Mouse (Mus musculus): ENCODE measurements around the gene Vmn1r103. TPM values are rescaled to one million over a fixed set of nuclear protein-coding genes. Genes with fewer than 3 reads are reported as not detected.
"Not testable (repeated sequence)": the region's sequence is repeated elsewhere in the genome, so short reads cannot be mapped to it uniquely, and the experiment has no call there.

The Vmn1r103 gene
- polyA plus RNA-seq (2015; fragmentation: Nextera tagmentation; extraction: Ambion mirVana), result not detected in 2 replicates

DNA sequence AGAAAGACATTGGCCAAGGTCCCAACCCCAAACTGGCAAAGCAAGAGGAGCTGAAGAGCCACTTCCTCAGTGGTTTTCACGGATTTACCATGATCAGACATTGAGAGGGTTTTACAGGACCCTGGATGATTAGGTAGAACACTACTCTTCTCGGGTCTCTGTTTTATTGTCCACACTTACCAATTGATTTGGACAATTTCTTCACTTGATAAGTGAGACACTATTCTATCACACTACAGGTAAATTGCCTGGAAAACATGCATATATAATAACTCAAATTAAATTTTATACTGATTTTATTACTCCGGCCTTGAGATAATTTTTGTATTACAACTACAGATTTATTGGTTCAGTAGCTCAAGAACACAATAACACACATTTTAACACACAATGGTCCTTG is at the start of gene Vmn1r103:
Vmn1r103 (minus strand) TSS at position 101 of the 400 bp plus-strand sequence.
- H3K27me3 ChIP-seq; H3K36me3 ChIP-seq; H3K9me3 ChIP-seq; H3K27ac ChIP-seq; H3K4me3 ChIP-seq; H3K9ac ChIP-seq; H3K4me1 ChIP-seq; H3K4me2 ChIP-seq; ATAC-seq (ENCODE audit: borderline replicate concordance, extremely low read depth, low FRiP score, low TSS enrichment): not testable (repeated sequence)
- WGBS, result no CpG with 5 or more reads among the region's 3 CpGs

DNA sequence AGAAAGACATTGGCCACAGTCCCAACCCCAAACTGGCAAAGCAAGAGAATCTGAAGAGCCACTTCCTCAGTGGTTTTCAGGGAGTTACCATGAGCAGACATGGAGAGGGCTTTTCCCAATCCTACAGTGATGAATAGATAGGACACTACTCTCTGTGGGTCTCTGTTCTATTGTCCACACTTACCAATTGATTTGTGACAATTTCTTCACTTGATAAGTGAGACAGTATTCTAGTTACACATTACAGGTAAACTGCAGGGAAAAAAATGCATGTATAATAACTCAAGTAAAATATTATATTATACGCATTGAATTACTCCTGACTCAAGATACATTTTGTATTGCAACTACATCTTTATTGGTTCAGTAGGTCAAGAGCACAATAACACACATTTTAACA is 35.3 kb upstream of the Vmn1r103 start, which contains the start of gene Gm5726:
Gm5726 (minus strand) TSS at position 101 of the 400 bp plus-strand sequence.
- not testable (repeated sequence) for H3K4me1 ChIP-seq; H3K9me3 ChIP-seq; ATAC-seq (ENCODE audit: borderline replicate concordance, extremely low read depth, low FRiP score, low TSS enrichment); H3K27me3 ChIP-seq; H3K27ac ChIP-seq; H3K9ac ChIP-seq; H3K4me2 ChIP-seq; H3K4me3 ChIP-seq; H3K36me3 ChIP-seq
- no CpG with 5 or more reads among the region's 1 CpGs for WGBS

DNA sequence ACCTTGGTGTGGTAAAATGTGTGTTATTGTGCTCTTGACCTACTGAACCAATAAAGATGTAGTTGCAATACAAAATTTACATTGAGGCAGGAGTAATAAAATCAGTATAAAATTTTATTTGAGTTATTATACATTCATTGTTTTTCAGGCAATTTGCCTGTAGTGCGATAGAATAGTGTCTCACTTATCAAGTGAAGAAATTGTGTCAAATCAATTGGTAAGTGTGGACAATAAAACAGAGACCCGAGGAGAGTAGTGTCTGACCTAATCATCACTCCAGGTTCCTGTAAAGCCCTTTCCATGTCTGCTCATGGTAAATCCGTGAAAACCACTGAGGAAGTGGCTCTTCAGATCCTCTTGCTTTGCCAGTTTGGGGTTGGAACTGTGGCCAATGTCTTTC is 23.2 kb upstream of the Vmn1r103 start, which contains the start of gene Vmn1r104:
Vmn1r104 (plus strand) TSS at position 301 of the 400 bp plus-strand sequence.
- no CpG with 5 or more reads among the region's 3 CpGs for WGBS
- H3K27me3 ChIP-seq; H3K4me3 ChIP-seq; H3K27ac ChIP-seq; H3K4me2 ChIP-seq; H3K4me1 ChIP-seq; H3K9ac ChIP-seq; H3K36me3 ChIP-seq; H3K9me3 ChIP-seq; ATAC-seq (ENCODE audit: borderline replicate concordance, extremely low read depth, low FRiP score, low TSS enrichment): not testable (repeated sequence)

DNA sequence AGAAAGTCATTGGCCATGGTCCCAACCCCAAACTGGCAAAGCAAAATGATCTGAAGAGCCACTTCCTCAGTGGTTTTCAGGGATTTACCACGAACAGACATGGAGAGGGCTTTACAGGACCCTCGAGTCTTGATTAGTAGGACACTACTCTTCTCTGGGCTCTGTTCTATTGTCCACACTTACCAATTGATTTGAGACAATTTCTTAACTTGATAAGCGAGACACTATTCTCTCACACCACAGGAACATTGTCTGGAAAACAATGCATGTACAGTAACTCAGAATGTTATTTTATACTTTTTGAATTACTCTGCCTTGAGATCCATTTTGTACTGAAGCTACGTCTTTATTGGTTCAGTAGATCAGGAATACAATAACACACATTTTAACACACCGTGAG is 35.5 kb downstream of the Vmn1r103 start, which contains the start of gene Gm10670:
Gm10670 (minus strand) TSS at position 101 of the 400 bp plus-strand sequence.
- H3K27ac ChIP-seq; H3K4me1 ChIP-seq; H3K4me2 ChIP-seq; H3K9ac ChIP-seq; ATAC-seq (ENCODE audit: borderline replicate concordance, extremely low read depth, low FRiP score, low TSS enrichment); H3K4me3 ChIP-seq; H3K9me3 ChIP-seq; H3K27me3 ChIP-seq; H3K36me3 ChIP-seq: not testable (repeated sequence)
- WGBS, result no CpG with 5 or more reads among the region's 5 CpGs

Other genes with a start within 250 kb of the Vmn1r103 start
- gene Gm5890, start 247.7 kb downstream of the Vmn1r103 start, polyA plus RNA-seq (2015; fragmentation: Nextera tagmentation; extraction: Ambion mirVana), result not detected in 2 replicates
- gene Gm4133, start 176.5 kb downstream of the Vmn1r103 start, polyA plus RNA-seq (2015; fragmentation: Nextera tagmentation; extraction: Ambion mirVana), result not detected in 2 replicates
- not detected in 2 replicates for gene Gm5728, start 135.1 kb downstream of the Vmn1r103 start, polyA plus RNA-seq (2015; fragmentation: Nextera tagmentation; extraction: Ambion mirVana)
- not detected in 2 replicates for gene Vmn1r100, start 92.6 kb downstream of the Vmn1r103 start, polyA plus RNA-seq (2015; fragmentation: Nextera tagmentation; extraction: Ambion mirVana)
- not detected in 2 replicates for gene Vmn1r101, start 67.9 kb downstream of the Vmn1r103 start, polyA plus RNA-seq (2015; fragmentation: Nextera tagmentation; extraction: Ambion mirVana)
- gene Gm10670, start 35.6 kb downstream of the Vmn1r103 start, polyA plus RNA-seq (2015; fragmentation: Nextera tagmentation; extraction: Ambion mirVana), result not detected in 2 replicates
- not detected in 2 replicates for gene Vmn1r104, start 23.3 kb upstream of the Vmn1r103 start, polyA plus RNA-seq (2015; fragmentation: Nextera tagmentation; extraction: Ambion mirVana)
- not detected in 2 replicates for gene Gm5726, start 35.2 kb upstream of the Vmn1r103 start, polyA plus RNA-seq (2015; fragmentation: Nextera tagmentation; extraction: Ambion mirVana)
- not detected in 2 replicates for gene Gm4141, start 65.7 kb upstream of the Vmn1r103 start, polyA plus RNA-seq (2015; fragmentation: Nextera tagmentation; extraction: Ambion mirVana)
- not detected in 2 replicates for gene Gm4513, start 88.5 kb upstream of the Vmn1r103 start, polyA plus RNA-seq (2015; fragmentation: Nextera tagmentation; extraction: Ambion mirVana)
- not detected in 2 replicates for gene Vmn1r107, start 158.4 kb upstream of the Vmn1r103 start, polyA plus RNA-seq (2015; fragmentation: Nextera tagmentation; extraction: Ambion mirVana)
- not detected in 2 replicates for gene Vmn1r111, start 192.7 kb upstream of the Vmn1r103 start, polyA plus RNA-seq (2015; fragmentation: Nextera tagmentation; extraction: Ambion mirVana)
- not detected in 2 replicates for gene Gm10668, start 220.1 kb upstream of the Vmn1r103 start, polyA plus RNA-seq (2015; fragmentation: Nextera tagmentation; extraction: Ambion mirVana)

Data from lung, embryonic 15.5 days (tissue).